Mouse (Mus musculus): ENCODE measurements around the gene Efhc1. TPM values are rescaled to one million over a fixed set of nuclear protein-coding genes. Genes with fewer than 3 reads are reported as not detected.

Gene Efhc1
- polyA plus RNA-seq, 1 experiment from 2014 or later = 6.1 TPM

DNA sequence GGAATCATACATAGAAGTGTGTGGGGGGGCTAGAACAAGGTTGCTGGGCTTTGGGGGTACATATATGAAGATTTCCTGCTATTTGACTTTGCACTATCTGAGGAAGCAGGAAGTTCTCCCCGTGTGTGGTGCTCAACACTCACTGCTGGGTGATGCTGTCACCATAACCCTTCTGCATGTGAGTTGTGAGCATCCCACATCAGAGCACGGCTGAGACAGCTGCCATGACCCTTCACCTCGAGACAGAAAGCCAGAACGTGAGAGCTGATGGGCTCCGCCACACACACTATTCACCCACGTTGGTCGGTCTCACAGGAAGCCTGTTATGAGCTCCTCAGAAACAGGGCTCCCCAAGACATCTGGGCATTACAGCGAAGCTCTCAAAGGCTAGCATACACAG is 53.2 kb downstream of the Efhc1 start:
- no peak for TF ChIP-seq CTCF (IDR thresholded peaks at IDR 0.05)

DNA sequence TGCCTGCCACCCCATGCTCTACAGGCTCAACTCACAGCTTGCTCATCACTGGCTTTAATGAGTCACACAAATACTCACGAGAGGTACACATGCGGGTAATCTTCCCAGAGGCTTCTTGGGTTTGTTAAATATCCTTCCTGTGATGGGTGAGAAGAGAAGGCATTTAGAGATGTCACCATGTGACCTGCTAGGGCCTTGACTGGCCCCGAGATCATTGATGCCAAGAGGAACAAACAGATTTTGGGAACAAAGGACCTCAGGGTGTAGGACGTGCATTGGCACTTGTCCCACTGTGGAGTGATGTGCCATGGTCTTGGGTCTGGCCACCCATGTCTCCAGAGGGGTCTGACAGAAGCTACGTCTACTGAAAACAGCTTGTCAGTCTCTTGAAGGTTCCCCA is 55.3 kb downstream of the Efhc1 start:
- ChIA-PET POLR2A (no interaction called here), CTCF (no interaction called here)
- ATAC-seq (no peak), DNase-seq (ENCODE audit: low read depth, low spot score) (no peak)
- no peaks in the 10 kb centered on the region for H3K27me3 ChIP-seq
- no peak for TF ChIP-seq CTCF (IDR thresholded peaks at IDR 0.05)
- in situ Hi-C loops (cut with MboI; ENCODE audit: low pct_unique_long_range_greater_than_20kb) = no loop called here

More for the DNA sequence above, 53.2 kb downstream of the Efhc1 start:
- in situ Hi-C loops (cut with MboI; ENCODE audit: low pct_unique_long_range_greater_than_20kb) = no loop called here
- ATAC-seq = no peak
- DNase-seq (ENCODE audit: low read depth, low spot score) = no peak
- ChIA-PET POLR2A (no interaction called here), CTCF (interaction anchor here (0.8 to 1.5 kb wide), 2 partner anchors 10 to 28 kb away, joined by 3 read pairs; no protein-coding TSS in a partner anchor)
- no peaks in the 10 kb centered on the region for H3K27me3 ChIP-seq

DNA sequence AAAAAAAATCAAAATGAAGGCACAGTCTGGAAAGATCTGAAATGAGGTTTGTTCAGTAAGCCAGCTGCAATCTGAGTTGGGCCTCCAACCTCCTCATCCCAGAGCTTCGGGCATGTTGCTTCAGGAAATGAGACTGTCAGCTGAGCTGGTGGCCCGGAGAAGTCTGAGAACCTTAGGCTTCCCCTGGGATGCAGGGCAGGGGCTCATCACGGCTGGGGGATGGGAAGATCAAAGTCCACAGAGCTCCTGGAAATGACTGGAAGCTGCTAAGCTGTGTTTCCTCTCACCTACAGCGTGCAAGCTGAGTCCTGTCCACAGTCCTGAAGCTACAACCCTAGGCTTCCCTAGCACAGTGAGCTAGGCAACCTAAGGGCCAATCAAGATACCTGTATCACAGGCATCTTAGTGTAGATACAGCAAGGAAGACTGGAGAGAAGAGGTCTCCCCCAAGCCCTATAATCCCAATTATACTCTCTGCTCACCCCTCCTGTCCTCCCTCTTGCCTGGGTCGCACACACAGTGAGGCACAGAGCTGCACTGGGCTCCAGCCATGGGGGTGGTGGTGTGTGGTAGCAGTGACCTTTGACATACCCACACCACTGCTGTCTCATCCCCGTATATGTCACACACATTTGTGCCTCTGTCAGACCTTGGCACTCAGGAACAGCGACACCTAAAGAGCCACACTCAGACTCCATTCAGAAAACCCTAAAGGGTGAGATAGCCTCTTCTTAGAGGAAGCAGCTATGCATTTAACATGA is 56.7 kb downstream of the Efhc1 start:
- DNase-seq (ENCODE audit: low read depth, low spot score) (no peak), ATAC-seq (no peak)
- ChIA-PET POLR2A (interaction anchor here (0.7 kb wide), 1 partner anchor 13 kb away, joined by 3 read pairs; no protein-coding TSS in a partner anchor), CTCF (no interaction called here)
- in situ Hi-C loops (cut with MboI; ENCODE audit: low pct_unique_long_range_greater_than_20kb) = no loop called here
- H3K27me3 ChIP-seq = no peaks in the 10 kb centered on the region
- TF ChIP-seq CTCF (IDR thresholded peaks at IDR 0.05) = no peak

DNA sequence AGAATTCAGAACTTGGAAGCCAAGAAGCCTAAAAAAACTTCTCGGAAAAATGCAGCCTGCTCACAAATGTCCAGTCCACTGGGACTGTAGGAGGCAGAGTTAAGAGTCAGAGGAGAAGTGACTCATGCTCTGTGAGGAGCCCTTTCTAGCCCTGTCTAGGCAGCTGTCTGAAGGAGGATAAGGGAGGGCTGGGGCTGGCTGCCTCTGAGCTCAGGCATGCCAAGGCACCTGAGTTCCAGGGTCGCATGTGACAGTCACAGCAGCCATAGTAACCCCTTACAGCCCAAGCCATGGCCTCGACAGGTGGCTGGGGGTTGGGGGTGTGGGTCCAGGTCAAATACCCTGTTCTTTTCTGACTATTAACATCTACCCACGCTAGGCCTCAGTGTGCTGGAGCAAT is 57.5 kb downstream of the Efhc1 start:
- H3K27me3 ChIP-seq = no peaks in the 10 kb centered on the region
- DNase-seq (ENCODE audit: low read depth, low spot score) (no peak), ATAC-seq (peak; percentile 100)
- in situ Hi-C loops (cut with MboI; ENCODE audit: low pct_unique_long_range_greater_than_20kb) = no loop called here
- ChIA-PET POLR2A (no interaction called here), CTCF (interaction anchor here (1.5 kb wide), 1 partner anchor 9 kb away, joined by 4 read pairs; no protein-coding TSS in a partner anchor)
- no peak for TF ChIP-seq CTCF (IDR thresholded peaks at IDR 0.05)

DNA sequence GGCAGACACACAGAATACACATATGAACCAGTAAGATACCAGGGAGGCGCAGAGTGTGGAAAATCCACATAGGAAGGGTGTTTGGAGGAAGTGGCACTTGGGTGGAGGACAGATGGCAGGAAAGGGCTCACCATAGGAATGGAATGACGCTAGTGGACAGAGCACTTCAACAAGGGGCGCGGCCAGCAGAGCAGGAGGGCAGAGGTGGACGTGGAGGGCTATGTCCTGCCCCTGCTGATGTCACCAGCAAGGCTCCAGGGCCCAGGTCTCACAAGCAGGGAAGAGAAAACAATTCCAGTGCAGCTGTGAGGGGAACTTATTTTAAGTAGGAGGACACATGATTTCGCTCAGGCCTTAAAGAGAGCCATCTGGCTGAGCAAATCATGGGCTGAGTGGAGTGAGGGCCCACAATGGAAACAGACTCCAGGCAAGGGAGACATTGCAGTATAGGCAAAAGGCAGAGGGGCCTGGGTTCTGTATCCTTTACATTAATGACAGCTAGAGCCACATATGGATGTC is 58.9 kb downstream of the Efhc1 start:
- ChIA-PET CTCF (interaction anchor here (1.2 to 1.5 kb wide), 2 partner anchors 11 to 52 kb away, joined by 3 to 4 read pairs; no protein-coding TSS in a partner anchor), POLR2A (no interaction called here)
- in situ Hi-C loops (cut with MboI; ENCODE audit: low pct_unique_long_range_greater_than_20kb) = loop anchor here (5.0 kb wide), 1 partner anchor 67 kb away; the partner anchor contains the start of gene Tram2
- ATAC-seq = no peak
- TF ChIP-seq CTCF (IDR thresholded peaks at IDR 0.05) = no peak
- H3K27me3 ChIP-seq = no peaks in the 10 kb centered on the region
- no peak for DNase-seq (ENCODE audit: low read depth, low spot score)

DNA sequence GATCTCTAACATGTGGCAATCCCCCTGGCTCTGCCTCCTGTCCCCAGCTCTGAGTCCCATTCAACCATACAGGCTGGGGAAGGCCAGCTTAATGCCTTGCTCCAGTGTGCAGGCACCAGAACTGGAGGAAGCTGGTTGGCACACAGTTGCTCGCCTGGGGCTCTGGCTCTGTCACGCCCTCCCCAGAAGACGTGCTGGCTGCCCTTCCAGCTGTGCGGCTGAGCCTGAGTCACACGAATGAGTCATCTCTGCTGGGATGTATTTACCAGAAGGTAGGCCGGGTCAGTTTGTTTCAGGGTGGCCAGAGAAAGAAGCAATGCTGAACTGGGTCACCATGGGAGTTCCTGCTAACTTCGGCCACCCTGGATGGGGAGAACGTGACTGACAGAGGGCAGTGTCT is 63.0 kb downstream of the Efhc1 start:
- DNase-seq (ENCODE audit: low read depth, low spot score) (peak; percentile 86), ATAC-seq (peak; percentile 100)
- ChIA-PET CTCF (interaction anchor here (0.8 to 2.1 kb wide), 6 partner anchors 10 to 63 kb away, joined by 3 to 8 read pairs (median 3); no protein-coding TSS in a partner anchor), POLR2A (interaction anchor here (1.2 to 1.3 kb wide), 2 partner anchors 27 to 62 kb away, joined by 4 to 5 read pairs; no protein-coding TSS in a partner anchor)
- H3K27me3 ChIP-seq = no peaks in the 10 kb centered on the region
- in situ Hi-C loops (cut with MboI; ENCODE audit: low pct_unique_long_range_greater_than_20kb) = loop anchor here (5.0 kb wide), 1 partner anchor 63 kb away; the partner anchor contains the start of gene Tram2
- no peak for TF ChIP-seq CTCF (IDR thresholded peaks at IDR 0.05)

DNA sequence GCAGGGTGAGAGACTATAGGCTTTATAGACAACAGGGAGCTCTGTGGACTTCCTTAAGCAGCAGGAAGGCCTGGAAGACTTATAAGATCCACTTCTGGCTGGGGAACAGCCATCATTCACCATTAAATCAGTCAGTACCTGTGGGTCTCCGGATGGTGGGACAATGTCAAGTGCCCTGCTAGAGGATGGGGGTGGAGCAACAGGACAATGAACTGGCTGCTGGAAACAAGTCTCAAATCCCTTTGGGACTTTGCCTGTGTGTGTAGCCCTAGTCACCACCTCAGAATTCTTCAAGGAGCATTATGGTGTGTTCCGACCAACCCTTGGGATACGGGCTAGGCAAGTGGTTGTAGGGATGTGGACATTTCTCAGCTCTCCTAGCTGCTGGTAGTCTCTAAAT is 71.7 kb downstream of the Efhc1 start:
- DNase-seq (ENCODE audit: low read depth, low spot score) = no peak
- ChIA-PET POLR2A (no interaction called here), CTCF (no interaction called here)
- ATAC-seq = no peak
- TF ChIP-seq CTCF (IDR thresholded peaks at IDR 0.05) = no peak
- no peaks in the 10 kb centered on the region for H3K27me3 ChIP-seq
- in situ Hi-C loops (cut with MboI; ENCODE audit: low pct_unique_long_range_greater_than_20kb) = no loop called here

DNA sequence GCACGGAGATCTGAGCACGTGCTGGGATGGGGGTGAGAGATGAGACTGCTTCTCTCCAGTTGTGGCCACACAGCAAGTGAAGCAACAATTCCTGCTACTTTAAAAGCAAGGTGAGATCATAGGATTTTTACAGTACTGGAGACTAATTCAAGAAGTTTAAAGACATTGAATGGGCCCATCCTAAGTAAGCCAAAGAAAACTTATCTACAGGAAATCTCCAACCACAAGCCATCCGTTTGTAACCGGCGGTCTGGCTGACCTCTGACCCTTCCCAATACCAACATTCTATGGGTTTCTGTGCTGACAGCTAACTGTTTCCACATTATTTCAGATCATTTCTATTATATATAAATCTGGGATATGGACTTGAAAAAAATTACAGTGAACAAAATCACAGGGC is 73.8 kb downstream of the Efhc1 start:
- ATAC-seq (no peak), DNase-seq (ENCODE audit: low read depth, low spot score) (no peak)
- H3K27me3 ChIP-seq = no peaks in the 10 kb centered on the region
- CTCF ChIA-PET = no interaction called here
- POLR2A ChIA-PET = no interaction called here
- in situ Hi-C loops (cut with MboI; ENCODE audit: low pct_unique_long_range_greater_than_20kb) = no loop called here
- no peak for TF ChIP-seq CTCF (IDR thresholded peaks at IDR 0.05)

DNA sequence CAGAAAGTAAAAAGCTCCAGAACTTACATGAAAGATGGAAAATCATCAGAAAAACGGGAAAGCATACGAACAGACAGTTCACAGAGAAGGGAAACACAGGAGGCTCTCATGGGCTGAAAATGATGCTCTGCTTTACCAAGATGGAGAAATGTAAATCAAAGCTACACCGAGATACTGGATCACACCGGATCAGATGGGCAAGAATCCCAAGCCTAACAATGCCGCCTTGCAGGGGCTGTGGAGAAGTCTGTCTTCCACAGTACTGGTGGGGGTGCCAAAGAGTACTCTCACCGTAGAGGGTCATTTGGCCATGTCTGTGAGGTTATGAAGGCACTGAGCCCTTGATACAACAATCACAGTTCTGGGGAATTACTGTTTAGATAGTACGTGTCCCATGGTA is 75.1 kb downstream of the Efhc1 start:
- no peaks in the 10 kb centered on the region for H3K27me3 ChIP-seq
- TF ChIP-seq CTCF (IDR thresholded peaks at IDR 0.05) = no peak
- ChIA-PET POLR2A (no interaction called here), CTCF (no interaction called here)
- in situ Hi-C loops (cut with MboI; ENCODE audit: low pct_unique_long_range_greater_than_20kb) = no loop called here
- no peak for ATAC-seq
- DNase-seq (ENCODE audit: low read depth, low spot score) = no peak

DNA sequence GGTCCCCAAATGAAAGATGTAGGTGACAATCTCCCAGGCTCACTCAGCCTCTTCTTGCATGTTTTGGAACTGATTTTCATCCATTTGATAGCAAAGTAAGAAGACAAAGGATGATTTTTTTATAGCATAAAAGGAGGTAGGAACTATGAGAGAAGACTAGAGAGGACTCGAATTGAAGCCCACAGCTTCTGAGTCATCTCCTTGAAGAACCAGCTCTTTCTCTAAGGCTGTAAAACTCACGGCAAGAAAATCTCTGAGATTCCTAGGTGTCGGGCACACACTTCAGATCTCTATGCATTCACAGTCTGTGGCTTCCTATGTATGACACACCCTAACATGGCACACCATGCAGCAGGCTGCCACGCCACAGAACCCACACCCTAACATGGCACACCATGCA is 77.6 kb downstream of the Efhc1 start:
- no peaks in the 10 kb centered on the region for H3K27me3 ChIP-seq
- ChIA-PET POLR2A (interaction anchor here (0.6 kb wide), 1 partner anchor 135 kb away, joined by 3 read pairs; no protein-coding TSS in a partner anchor), CTCF (no interaction called here)
- in situ Hi-C loops (cut with MboI; ENCODE audit: low pct_unique_long_range_greater_than_20kb) = no loop called here
- DNase-seq (ENCODE audit: low read depth, low spot score) (no peak), ATAC-seq (no peak)
- TF ChIP-seq CTCF (IDR thresholded peaks at IDR 0.05) = no peak

DNA sequence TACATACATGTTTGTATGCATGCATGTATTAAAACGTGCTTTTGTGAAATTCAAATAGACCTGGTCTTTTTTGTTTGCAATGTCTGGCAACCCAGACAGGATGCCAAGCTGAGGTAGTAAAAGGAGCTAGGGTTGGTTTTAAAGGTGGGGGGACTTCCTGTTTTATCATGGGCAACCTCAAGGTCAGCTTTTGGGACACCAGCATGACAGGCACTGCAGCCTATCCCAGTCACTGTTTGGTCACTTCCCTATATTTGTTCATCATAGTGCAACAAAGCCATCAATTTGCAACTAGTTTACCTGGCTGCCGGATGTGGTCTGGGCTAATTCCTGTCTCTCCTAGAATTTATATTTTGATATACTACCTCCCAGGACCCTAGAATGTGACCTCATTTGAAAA is 80.2 kb downstream of the Efhc1 start:
- POLR2A ChIA-PET = no interaction called here

More for the DNA sequence above, 80.2 kb downstream of the Efhc1 start:
- CTCF ChIA-PET = no interaction called here
- in situ Hi-C loops (cut with MboI; ENCODE audit: low pct_unique_long_range_greater_than_20kb) = no loop called here
- no peaks in the 10 kb centered on the region for H3K27me3 ChIP-seq
- ATAC-seq = no peak
- no peak for DNase-seq (ENCODE audit: low read depth, low spot score)
- no peak for TF ChIP-seq CTCF (IDR thresholded peaks at IDR 0.05)

Measured in Patski (cell line).